Mouse (Mus musculus): Measurements from ENCODE around the gene Kcnh2.

GRCm38 (mm10) chr5:24351278-24351677 is at the start of gene Kcnh2:
- TF ChIP-seq CTCF (IDR thresholded peaks at IDR 0.05) (no peak), POLR2A (IDR thresholded peaks at IDR 0.05; ENCODE audit: insufficient read depth, low read depth, low read length) (no peak), EP300 (IDR thresholded peaks at IDR 0.05; ENCODE audit: insufficient read depth, low read depth, low read length) (no peak)
